Mouse (Mus musculus) neural tube, embryonic 13.5 days (tissue): ENCODE measurements around the gene Cacnb3. TPM values are rescaled to one million over a fixed set of nuclear protein-coding genes. Genes with fewer than 3 reads are reported as not detected.

Experiments
- ATAC-seq: fragments of 200-750 bp; cut with Nextera tagmentation; 2 replicates; pipeline ENCODE4 v1.8.0; 2017; ENCODE audit warnings: low read depth, mild to moderate bottlenecking, moderate TSS enrichment, moderate library complexity
- H3K27ac ChIP-seq: fragments of 300-500 bp; sonication (generic); replicated peaks from 2 replicates; pipeline ENCODE4 v1.5.1; 2015; ENCODE audit warnings: moderate library complexity, mild to moderate bottlenecking, inconsistent platforms
- H3K27me3 ChIP-seq: fragments of 300-500 bp; sonication (generic); 2 replicates; pipeline ENCODE4 v1.6.1; 2015; ENCODE audit warnings: mild to moderate bottlenecking, inconsistent platforms
- H3K36me3 ChIP-seq: fragments of 300-500 bp; sonication (generic); 2 replicates; pipeline ENCODE4 v1.6.1; 2015; ENCODE audit warnings: mild to moderate bottlenecking, inconsistent platforms
- H3K4me1 ChIP-seq: fragments of 300-500 bp; sonication (generic); replicated peaks from 2 replicates; pipeline ENCODE4 v1.6.1; 2015; ENCODE audit warnings: inconsistent platforms
- H3K4me2 ChIP-seq: fragments of 300-500 bp; sonication (generic); 2 replicates; pipeline ENCODE4 v1.6.1; 2015; ENCODE audit warnings: inconsistent platforms, mild to moderate bottlenecking, moderate library complexity
- H3K4me3 ChIP-seq: fragments of 300-500 bp; sonication (generic); 2 replicates; pipeline ENCODE4 v1.5.1; 2015; ENCODE audit warnings: mild to moderate bottlenecking, inconsistent platforms
- H3K9ac ChIP-seq: fragments of 300-500 bp; sonication (generic); 2 replicates; pipeline ENCODE4 v1.6.1; 2015; ENCODE audit warnings: moderate library complexity, mild to moderate bottlenecking, inconsistent platforms
- H3K9me3 ChIP-seq: fragments of 300-500 bp; sonication (generic); 2 replicates; pipeline ENCODE4 v1.6.1; 2016; ENCODE audit warnings: inconsistent platforms
- WGBS: fragments of 180-500 bp; shearing (Covaris S2); methylation state at CpG from one replicate; pipeline ENCODE4 v1.1.7; 2015; 5-methylcytosine and 5-hydroxymethylcytosine counted together
- polyA plus RNA-seq: library from polyadenylated mRNA; unstranded; fragments of >200 nt; fragmentation: Nextera tagmentation; extraction: Ambion mirVana; gene quantifications from 2 replicates; pipeline ENCODE4 v1.2.1, GENCODE M21; 2015

Gene Cacnb3
- polyA plus RNA-seq, 1 experiment from 2014 or later: 137 TPM

- no peak overlapping the region for H3K4me2 ChIP-seq
Observed at GRCm38 (mm10) chr15:98612229-98612628, 18.4 kb upstream of the Cacnb3 start.

DNA sequence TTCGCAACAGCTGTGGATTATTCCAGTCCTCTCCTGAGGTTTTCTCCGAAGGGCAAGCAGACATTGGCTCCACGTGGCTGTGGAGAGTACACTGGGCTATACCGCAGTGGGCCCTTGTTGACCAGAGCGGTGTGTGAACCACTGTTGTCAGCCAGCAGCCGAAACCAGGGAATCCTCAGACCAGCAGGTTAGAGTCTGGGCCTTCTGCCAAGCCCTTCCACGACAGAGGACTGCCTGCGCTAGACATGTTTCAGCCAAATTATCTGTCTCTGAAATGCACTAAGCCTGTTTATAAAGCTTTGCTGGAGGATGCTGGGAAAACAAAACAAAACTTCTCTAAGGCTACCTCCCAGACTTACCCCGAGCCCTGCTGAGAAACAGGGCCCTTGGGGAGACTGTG is 16.1 kb upstream of the Cacnb3 start:
- Histone ChIP-seq H3K4me2 (no peak overlapping the region), H3K36me3 (no peaks in the 10 kb centered on the region), H3K9me3 (no peaks in the 10 kb centered on the region), H3K4me1 (peaks cover 20% of the 10 kb centered on the region), H3K27me3 (peaks cover 8% of the 10 kb centered on the region; the same call in 1 of the 2 replicates), H3K4me3 (no peak overlapping the region), H3K27ac (peak overlapping the region; percentile 46; the same call in 1 of the 2 replicates), H3K9ac (no peak overlapping the region)
- no peak for ATAC-seq
- 47% methylated on average over 9 of the region's 9 CpGs for WGBS

More at GRCm38 (mm10) chr15:98612229-98612628, 18.4 kb upstream of the Cacnb3 start:
- Histone ChIP-seq H3K36me3 (no peaks in the 10 kb centered on the region), H3K4me3 (no peak overlapping the region), H3K4me1 (peaks cover 36% of the 10 kb centered on the region), H3K9ac (no peak overlapping the region), H3K9me3 (no peaks in the 10 kb centered on the region), H3K27me3 (no peaks in the 10 kb centered on the region), H3K27ac (no peak overlapping the region)
- WGBS: 95% methylated on average over 3 of the region's 3 CpGs
- ATAC-seq: no peak

- peaks cover 16% of the 10 kb centered on the region for H3K4me1 ChIP-seq
- H3K27me3 ChIP-seq: peaks cover 8% of the 10 kb centered on the region; the same call in 1 of the 2 replicates
- H3K4me3 ChIP-seq: no peak overlapping the region
- no peak overlapping the region for H3K27ac ChIP-seq
- H3K4me2 ChIP-seq: no peak overlapping the region
- H3K36me3 ChIP-seq: no peaks in the 10 kb centered on the region
- H3K9ac ChIP-seq: no peak overlapping the region
- 53% methylated on average over 6 of the region's 6 CpGs for WGBS
- no peak for ATAC-seq
- no peaks in the 10 kb centered on the region for H3K9me3 ChIP-seq
Observed at GRCm38 (mm10) chr15:98614971-98615370, 15.7 kb upstream of the Cacnb3 start.

DNA sequence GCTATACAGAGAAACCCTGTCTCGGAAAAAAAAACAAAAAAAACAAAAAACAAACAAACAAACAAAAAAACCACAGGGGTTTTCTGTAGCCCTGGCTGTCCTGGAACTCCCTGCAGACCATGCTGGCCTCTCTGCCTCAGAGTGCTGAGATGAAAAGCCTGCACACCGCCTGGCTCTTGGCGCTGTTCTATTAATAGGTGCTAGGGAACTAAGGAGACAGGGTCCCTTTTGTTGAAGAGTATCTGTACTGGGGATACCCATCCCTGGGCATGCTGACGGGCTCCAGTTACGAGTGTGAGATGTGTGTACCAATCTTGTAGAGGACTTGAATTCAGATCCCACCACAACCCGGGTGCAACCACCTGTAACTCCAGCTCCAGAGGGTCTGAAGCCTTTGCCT is 14.9 kb upstream of the Cacnb3 start:
- Histone ChIP-seq H3K4me2 (no peak overlapping the region), H3K4me3 (no peak overlapping the region), H3K27me3 (peaks cover 10% of the 10 kb centered on the region), H3K9ac (no peak overlapping the region), H3K27ac (no peak overlapping the region), H3K9me3 (no peaks in the 10 kb centered on the region), H3K36me3 (no peaks in the 10 kb centered on the region), H3K4me1 (peaks cover 10% of the 10 kb centered on the region)
- 67% methylated on average over 6 of the region's 6 CpGs for WGBS
- ATAC-seq: no peak

DNA sequence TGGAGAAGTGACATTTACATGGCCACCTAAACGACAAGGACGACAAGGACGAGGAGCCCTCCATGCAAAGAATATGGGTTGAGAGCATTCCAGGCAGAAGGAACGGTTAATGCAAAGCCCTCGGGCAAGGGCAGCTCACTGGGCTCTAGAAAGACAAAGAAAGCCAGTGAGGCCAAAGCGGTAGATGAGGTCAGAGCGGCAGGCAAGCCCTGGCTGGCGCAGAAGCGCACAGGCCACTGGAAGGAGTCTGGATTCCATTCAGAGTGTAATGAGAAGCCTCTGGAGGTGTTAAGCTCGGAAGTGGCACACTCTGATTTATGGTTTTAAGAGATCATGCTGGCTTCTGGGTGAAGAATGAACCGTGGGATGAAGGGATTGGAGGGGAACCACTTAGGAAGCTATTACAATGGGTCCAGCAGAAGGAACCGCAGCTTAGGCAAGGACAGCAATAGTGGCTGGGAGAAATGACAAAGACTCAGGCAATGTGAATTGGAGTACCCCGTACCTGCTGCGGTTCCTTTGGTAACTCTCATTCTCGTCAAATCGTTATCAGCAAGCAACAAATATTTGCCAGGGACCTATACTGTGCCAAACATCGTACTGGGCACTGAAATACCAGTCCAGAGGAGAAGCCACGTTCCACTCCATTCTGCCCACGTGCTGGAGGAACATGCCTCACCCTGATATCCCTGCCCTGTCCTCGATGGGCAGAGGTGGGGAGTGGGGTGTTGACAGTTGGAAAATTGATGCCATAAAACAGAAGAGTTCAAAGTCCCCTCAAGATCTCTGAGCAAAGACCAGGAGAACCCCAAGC is 14.1 kb upstream of the Cacnb3 start:
- no peak for ATAC-seq
- Histone ChIP-seq H3K36me3 (no peaks in the 10 kb centered on the region), H3K4me1 (peaks cover 10% of the 10 kb centered on the region), H3K9ac (no peak overlapping the region), H3K9me3 (no peaks in the 10 kb centered on the region), H3K4me3 (no peak overlapping the region), H3K27me3 (peaks cover 10% of the 10 kb centered on the region), H3K4me2 (no peak overlapping the region), H3K27ac (no peak overlapping the region)
- WGBS: 35% methylated on average over 20 of the region's 20 CpGs

DNA sequence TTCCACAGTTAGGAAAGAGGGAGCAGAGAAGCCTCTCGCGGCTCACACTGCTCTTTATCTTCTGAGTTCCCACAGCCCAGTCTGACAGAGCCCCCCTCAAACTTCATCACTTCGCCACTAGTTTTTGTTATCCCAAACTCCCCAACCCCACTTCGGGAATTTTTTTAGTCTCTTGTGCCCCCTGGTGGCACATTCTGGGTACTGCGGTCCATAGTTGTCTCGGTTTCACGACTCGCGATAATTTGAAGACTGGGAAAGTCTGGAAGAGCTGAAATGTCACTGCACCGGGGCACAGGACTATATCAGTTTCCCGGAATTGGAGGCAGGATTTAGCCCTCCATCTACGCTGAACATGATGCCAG is 13.5 kb upstream of the Cacnb3 start:
- no peak overlapping the region for H3K27ac ChIP-seq
- peaks cover 10% of the 10 kb centered on the region for H3K27me3 ChIP-seq
- WGBS: 1% methylated on average over 12 of the region's 12 CpGs
- H3K9me3 ChIP-seq: no peaks in the 10 kb centered on the region
- H3K9ac ChIP-seq: 0 out of 2 replicates have a peak overlapping the region, but pooled peaks have one; percentile 34
- H3K4me1 ChIP-seq: peaks cover 10% of the 10 kb centered on the region
- H3K4me2 ChIP-seq: no peak overlapping the region
- no peaks in the 10 kb centered on the region for H3K36me3 ChIP-seq
- ATAC-seq: peak; percentile 55; the same call in 1 of the 2 replicates
- H3K4me3 ChIP-seq: no peak overlapping the region

DNA sequence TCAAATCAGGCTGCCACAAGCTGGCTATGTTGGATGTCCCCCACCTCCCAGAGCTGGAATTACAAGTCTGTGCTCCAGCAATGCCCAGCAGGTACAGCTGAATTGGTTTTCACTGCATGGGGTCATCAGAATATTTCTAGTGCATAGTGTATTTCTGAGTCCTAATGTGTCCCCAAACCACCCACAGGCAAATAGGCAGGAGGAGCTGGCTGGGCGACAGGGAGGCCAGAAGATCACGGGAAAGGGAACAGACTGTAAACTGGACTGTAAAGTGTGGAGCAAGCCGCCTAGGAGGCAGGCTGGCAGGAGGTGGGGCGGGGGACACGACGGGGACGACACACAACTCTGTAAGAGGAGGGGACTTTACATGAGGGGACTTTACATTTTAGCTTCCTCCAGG is 8.4 kb upstream of the Cacnb3 start:
- H3K36me3 ChIP-seq: no peaks in the 10 kb centered on the region
- H3K4me2 ChIP-seq: no peak overlapping the region
- WGBS: 6% methylated on average over 7 of the region's 7 CpGs
- no peak overlapping the region for H3K4me3 ChIP-seq
- H3K9ac ChIP-seq: peak overlapping the region; percentile 26; the same call in 1 of the 2 replicates
- ATAC-seq: no peak
- H3K9me3 ChIP-seq: no peaks in the 10 kb centered on the region
- H3K4me1 ChIP-seq: peaks cover 3% of the 10 kb centered on the region; the same call in 1 of the 2 replicates
- H3K27ac ChIP-seq: no peak overlapping the region
- peaks cover 10% of the 10 kb centered on the region for H3K27me3 ChIP-seq

- WGBS: 15% methylated on average over 6 of the region's 6 CpGs
- ATAC-seq: no peak
Observed at GRCm38 (mm10) chr15:98622721-98623120, 7.9 kb upstream of the Cacnb3 start.

DNA sequence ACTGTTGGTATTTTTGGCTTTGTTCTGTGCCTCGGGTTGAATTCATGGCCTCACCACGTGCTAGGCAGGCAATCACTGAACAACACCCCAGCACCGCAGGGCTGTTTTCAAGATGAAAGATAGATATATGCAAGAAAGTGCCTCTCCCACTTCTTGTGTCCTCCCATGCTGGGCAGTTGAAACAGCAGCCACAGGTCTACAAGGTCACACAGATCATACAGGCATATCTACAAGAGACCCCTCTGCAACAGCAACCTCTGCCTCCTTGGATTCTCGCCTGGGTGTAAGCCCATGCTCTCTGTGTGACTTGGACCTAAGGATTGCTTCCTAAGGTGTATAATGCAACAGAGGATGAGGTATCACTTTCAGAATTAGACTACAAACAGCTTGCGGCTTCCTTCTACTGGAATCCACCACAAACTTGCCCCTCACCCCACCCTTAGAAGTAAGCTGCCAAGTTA is 7.2 kb upstream of the Cacnb3 start:
- no peak overlapping the region for H3K4me3 ChIP-seq
- H3K27ac ChIP-seq: no peak overlapping the region
- no peak for ATAC-seq
- no peaks in the 10 kb centered on the region for H3K36me3 ChIP-seq
- no peak overlapping the region for H3K4me2 ChIP-seq
- WGBS: 51% methylated on average over 5 of the region's 5 CpGs
- H3K9ac ChIP-seq: no peak overlapping the region
- peaks cover 8% of the 10 kb centered on the region for H3K4me1 ChIP-seq
- no peaks in the 10 kb centered on the region for H3K9me3 ChIP-seq
- H3K27me3 ChIP-seq: peaks cover 7% of the 10 kb centered on the region

More at GRCm38 (mm10) chr15:98622721-98623120, 7.9 kb upstream of the Cacnb3 start:
- Histone ChIP-seq H3K36me3 (no peaks in the 10 kb centered on the region), H3K9me3 (no peaks in the 10 kb centered on the region), H3K27ac (no peak overlapping the region), H3K4me1 (peaks cover 3% of the 10 kb centered on the region; the same call in 1 of the 2 replicates), H3K27me3 (peaks cover 10% of the 10 kb centered on the region), H3K4me3 (no peak overlapping the region), H3K4me2 (no peak overlapping the region), H3K9ac (no peak overlapping the region)

DNA sequence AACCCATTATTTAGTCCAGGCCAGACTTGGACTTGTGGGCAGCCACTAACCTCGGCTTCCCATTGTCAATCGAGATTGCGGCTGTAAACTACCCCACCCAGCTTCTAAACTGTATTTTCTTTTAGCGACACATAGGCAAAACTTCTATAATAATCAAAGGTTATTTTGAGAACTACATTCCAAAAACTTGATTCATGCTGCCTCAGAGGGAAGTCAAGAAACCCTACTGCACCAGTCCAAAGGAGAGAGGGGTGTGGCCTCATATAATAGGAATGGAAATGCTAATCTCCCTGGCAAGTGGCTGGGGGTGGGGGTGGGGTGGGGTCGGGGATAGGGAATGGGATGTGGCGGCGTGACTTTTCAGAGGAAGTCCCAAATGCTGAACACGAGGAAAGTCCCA is 4.6 kb upstream of the Cacnb3 start:
- Histone ChIP-seq H3K9me3 (no peaks in the 10 kb centered on the region), H3K27ac (no peak overlapping the region), H3K4me3 (no peak overlapping the region), H3K4me1 (peaks cover 30% of the 10 kb centered on the region), H3K4me2 (no peak overlapping the region), H3K9ac (no peak overlapping the region), H3K36me3 (no peaks in the 10 kb centered on the region), H3K27me3 (peaks cover 8% of the 10 kb centered on the region)
- WGBS: 18% methylated on average over 8 of the region's 8 CpGs
- no peak for ATAC-seq

GRCm38 (mm10) chr15:98626487-98627212 is 4.0 kb upstream of the Cacnb3 start:
- ATAC-seq: no peak
- peaks cover 36% of the 10 kb centered on the region for H3K4me1 ChIP-seq
- 78% methylated on average over 7 of the region's 7 CpGs for WGBS

GRCm38 (mm10) chr15:98628589-98629254 is 1.9 kb upstream of the Cacnb3 start:
- Histone ChIP-seq H3K4me2 (peak overlapping the region; percentile 42), H3K27ac (peak overlapping the region; percentile 78), H3K9ac (peak overlapping the region; percentile 35), H3K4me3 (0 out of 2 replicates have a peak overlapping the region, but pooled peaks have one; percentile 1), H3K9me3 (no peaks in the 10 kb centered on the region), H3K4me1 (peaks cover 56% of the 10 kb centered on the region), H3K36me3 (no peaks in the 10 kb centered on the region), H3K27me3 (peaks cover 22% of the 10 kb centered on the region)
- peak; percentile 24 for ATAC-seq
- 5% methylated on average over 20 of the region's 20 CpGs for WGBS

More at GRCm38 (mm10) chr15:98626487-98627212, 4.0 kb upstream of the Cacnb3 start:
- no peaks in the 10 kb centered on the region for H3K36me3 ChIP-seq
- no peaks in the 10 kb centered on the region for H3K9me3 ChIP-seq
- no peak overlapping the region for H3K9ac ChIP-seq
- H3K27ac ChIP-seq: no peak overlapping the region
- peaks cover 13% of the 10 kb centered on the region for H3K27me3 ChIP-seq
- no peak overlapping the region for H3K4me3 ChIP-seq
- no peak overlapping the region for H3K4me2 ChIP-seq
